Mouse (Mus musculus) CD4-positive naive resting alpha-beta T cell, adult 57 days (primary cell): Measurements from ENCODE around the gene Cadm4. TPM values are rescaled to one million over a fixed set of nuclear protein-coding genes. Genes with fewer than 3 reads are reported as not detected.

ENCODE experiments used
- total RNA-seq: library from RNA; stranded (reverse); gene quantifications from one replicate; pipeline ENCODE4 v1.2.4, GENCODE M21; 2023

Gene Cadm4
- total RNA-seq: 0.44 TPM

DNA sequence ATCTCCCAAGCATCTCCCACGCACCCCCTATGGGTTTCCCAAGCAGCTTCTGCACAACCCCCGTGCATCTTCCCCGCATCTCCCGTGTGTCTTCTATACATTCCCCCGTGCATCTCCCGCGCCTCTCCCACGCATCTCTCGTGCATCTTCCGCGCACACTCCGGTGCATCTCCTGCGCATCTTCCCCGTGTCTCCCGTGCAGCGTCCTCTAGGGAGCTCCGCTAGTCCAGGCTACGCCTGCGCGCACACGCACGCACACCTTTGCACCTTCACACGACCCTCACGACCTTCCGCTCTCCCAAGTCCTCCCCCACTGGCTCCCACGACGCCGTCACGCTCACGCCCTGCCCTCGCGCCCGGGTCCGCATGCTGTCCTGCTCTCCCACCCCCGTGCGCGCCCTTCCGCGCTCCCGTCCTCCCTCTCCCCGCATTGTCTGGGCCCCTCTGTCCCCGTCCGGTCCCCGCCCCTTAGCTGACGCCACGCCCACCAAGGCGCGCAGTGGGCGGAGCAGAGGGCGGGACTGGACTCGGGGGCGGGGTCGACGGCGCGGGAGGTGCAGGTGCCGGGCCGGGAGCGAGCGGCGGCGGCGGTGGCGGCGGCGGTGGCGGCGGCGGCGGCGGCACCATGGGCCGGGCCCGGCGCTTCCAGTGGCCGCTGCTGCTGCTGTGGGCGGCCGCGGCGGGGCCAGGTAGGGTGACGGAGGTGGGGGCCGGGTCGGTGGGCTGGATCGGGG, at the start of gene Cadm4:
Gene Cadm4 (plus strand): TSS at position 550 of the 734 bp plus-strand sequence.

DNA sequence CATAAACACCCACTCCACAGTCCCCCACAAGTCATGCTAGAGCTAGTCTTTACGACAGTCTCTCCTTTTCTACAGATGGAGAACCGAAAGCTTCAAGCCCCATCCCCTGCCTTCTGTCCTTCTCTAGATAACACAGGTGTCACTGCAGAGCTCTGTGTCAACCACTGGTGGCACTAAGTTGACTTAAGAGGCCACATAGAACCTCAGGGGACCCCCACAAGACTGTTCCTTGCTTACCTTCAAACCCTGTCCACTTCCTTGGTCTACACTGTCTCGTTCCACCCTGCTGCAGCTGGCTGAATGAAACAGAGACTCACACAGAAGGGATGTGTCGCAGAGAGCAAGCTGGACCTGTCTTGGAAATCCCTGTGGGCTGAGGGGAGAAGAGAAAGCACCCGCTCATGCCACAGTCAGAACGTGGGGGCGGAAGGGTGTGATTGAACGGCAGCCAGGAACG, 29.9 kb upstream of the Cadm4 start, which contains the start of gene Irgc1:
Gene Irgc1 (minus strand): TSS at position 443 of the 457 bp plus-strand sequence.

DNA sequence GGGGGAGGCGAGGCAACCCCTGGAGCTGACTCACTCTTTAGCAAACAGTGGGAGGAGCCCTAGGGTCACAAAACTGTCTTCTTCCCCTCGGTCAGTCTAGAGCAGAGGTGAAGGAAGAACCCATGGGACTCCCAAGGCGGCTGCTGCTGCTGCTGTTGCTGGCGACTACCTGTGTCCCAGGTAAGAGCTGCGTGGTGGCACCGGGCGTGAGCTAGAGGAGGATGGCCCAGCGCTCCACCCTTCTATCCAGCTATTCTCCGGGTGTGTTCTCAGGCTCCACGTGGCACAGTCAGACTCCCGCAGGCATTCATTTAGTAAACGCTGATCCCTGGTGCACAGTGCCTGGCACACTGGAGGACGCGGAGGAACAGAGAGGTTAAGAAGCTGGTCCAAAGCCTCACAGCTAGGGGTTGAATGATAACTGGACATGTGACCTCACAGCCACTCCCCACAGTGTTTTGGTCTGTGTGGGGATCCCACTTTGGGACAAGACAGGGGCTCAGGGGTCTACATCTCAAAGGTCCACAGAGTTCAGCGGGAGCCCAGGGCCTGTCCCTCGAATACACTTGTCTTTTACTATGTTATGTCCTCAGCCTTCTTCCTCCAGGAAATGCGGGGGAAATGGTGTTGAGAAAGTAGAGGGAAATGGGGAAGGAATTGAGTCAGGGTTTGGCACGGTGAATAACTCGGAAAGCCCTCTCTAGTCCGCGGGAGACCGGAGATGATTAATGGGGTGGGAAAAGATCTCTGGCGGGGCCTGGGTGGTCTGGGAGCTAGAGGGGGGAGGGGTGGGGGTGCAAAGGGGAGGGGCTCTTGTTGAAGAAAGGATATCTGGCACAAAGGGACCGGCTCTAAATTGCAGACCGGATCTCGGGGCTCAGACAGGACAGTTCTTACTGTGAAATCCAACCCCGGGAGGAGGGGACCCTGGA, 19.2 kb upstream of the Cadm4 start, which contains the start of gene Plaur:
Gene Plaur (plus strand): TSS at position 97 of the 932 bp plus-strand sequence.

DNA sequence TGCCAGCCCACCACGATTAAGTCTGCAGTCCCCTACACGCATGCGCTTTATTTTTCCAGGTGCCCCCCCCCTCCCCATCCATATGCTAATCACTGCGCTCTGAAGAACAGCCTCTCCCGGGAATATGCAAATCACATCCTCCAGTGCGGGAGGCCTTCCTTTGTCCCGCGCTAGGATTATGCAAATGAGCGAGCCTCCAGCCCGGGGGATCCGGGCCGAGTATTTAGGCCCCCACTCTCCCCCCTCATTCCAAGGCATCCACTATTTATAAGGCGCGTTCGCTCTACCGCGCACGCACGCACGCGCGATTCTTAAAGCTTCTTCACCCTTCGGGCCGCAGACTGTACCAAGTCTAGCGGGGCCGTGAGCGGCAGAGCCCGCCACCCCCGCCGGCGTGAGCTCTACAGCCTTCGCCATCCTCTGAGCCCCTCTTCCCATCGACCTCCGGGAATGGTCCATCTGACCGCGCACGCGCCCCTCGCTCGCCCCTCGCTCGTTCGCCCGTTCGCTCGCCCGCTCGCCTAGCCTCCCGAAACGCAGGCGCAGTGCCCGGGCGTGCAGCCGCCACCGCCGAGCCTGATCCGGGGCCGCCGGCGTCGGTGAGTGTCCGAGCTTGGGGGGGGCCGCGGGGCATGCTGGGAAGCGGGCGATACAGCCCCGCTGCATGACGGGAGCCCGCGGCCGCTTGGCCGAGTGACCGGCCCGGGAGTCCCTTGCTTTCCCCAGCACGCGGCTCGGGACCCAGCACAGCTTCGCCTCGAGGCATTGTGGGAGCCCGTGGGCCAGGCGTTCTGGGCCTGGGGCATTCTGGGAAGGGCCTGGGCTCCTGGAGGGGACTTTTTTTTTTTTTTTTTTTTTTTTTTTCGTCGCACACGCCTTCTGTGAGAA, 25.3 kb downstream of the Cadm4 start, which contains the start of gene Zfp428:
Gene Zfp428 (plus strand): TSS at position 169 of the 888 bp plus-strand sequence.

DNA sequence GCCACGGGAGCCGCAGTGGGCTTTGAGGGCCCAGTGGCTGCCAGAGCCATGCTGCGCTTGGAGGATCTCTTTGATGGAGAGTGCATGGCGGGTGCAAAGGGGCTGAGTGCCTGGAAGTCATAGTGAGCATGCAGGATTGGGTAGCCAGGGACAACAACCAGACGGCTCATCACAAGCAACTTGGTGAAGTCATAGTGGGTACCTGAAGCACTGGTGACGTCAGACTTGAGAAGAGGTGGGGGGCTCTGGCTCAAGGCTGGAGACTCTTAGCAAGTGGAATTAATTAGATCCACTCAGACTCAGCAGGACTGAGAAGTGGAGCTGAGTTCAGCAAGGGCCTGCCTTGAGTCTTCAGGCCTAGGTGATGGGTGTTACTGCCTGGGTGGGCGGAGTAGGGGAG, 30.5 kb downstream of the Cadm4 start, which contains the start of gene AC161166.1:
Gene AC161166.1 (minus strand): TSS at position 101 of the 400 bp plus-strand sequence.

DNA sequence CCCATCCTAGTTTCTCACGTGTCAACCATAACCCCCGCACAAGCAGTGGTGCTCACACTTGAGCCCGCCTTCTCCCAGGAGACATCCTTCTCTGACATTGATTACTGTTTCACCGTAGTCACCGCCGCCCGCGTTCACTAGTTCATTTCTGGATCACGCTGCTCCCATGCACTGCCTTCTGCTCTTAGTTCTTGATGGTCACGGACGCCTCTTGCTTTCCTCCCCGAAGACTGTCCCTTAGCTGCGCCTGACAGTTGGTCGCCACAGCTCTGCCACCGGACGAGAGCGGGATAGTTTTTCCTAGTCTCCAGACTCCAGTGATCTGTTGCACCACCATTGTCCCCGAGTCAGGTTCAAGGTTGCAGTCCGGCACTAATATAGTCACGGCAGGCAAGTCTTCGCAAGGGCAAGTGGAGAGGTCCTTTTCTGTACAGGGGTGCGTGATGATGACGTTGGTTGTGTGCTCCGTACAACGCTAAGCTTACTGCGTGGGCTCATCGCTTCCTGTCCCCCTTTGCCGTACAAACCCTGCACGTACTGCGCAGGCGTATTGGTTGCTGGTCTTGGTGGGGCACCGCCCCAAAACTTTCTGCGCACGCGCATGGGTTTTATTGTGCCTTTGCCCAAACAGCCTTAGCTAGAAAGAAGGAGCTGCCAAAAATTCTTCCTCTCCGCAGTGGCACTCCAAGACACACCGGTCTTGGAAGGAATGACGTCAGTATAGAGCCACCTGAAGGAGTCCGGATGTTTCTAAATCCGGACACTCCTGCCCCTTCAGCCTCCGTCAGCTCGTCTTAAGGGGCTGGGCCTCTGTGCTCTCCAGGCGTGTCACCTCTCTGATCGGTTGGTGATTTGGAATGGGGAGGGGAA, 48.5 kb downstream of the Cadm4 start, which contains the start of gene Irgq:
Gene Irgq (plus strand): TSS at position 628 of the 870 bp plus-strand sequence.

DNA sequence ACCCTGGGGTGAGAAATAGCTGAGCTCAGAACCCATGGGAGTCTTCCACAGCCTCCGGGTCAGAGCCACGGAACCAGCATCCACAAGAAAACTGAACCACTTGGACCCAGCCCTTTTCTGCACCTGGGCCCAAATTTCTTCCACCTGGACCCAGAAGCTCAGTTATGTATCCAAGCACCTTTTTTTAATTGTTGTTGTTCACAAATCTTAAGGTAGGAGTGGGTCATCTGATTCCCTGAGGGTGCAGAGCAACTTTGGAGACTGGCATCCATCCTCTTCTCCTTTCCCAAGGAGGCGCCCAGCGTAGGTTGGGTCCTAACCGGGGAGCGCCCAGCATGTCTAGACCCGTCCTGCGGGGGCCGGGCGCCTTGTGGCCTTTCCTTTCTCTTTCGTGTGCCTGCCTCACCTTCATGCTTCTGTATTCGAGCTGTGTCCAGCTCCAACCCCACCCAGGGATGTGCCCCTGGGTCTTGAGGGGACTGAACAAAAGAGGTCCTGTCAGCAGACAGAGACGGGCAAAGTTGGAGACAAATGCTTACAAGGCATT, 64.3 kb downstream of the Cadm4 start, which contains the start of the genes Pinlyp and Xrcc1:
Gene Pinlyp (minus strand): TSS at position 51 of the 547 bp plus-strand sequence.
Gene Xrcc1 (plus strand): TSS at position 222 of the 547 bp plus-strand sequence.

Other genes with a start within 250 kb of the Cadm4 start
- 2.3 TPM for gene Zfp109, start 244.5 kb upstream of the Cadm4 start, total RNA-seq
- not detected for gene Zfp108, start 227.2 kb upstream of the Cadm4 start, total RNA-seq
- 0.98 TPM for gene Zfp93, start 211.6 kb upstream of the Cadm4 start, total RNA-seq
- 11.3 TPM for gene Zfp61, start 180.8 kb upstream of the Cadm4 start, total RNA-seq
- gene Zfp94, start 165.4 kb upstream of the Cadm4 start, total RNA-seq: 5.2 TPM
- gene Tescl, start 148.1 kb upstream of the Cadm4 start, total RNA-seq: not detected
- not detected for gene Lypd5, start 132.8 kb upstream of the Cadm4 start, total RNA-seq
- gene Kcnn4, start 111.8 kb upstream of the Cadm4 start, total RNA-seq: 205 TPM
- 135 TPM for gene Smg9, start 82.4 kb upstream of the Cadm4 start, total RNA-seq
- 4.3 TPM for gene Irgc1, start 29.7 kb upstream of the Cadm4 start, total RNA-seq
- 204 TPM for gene Plaur, start 19.5 kb upstream of the Cadm4 start, total RNA-seq
- 1.4 TPM for gene Zfp428, start 25.0 kb downstream of the Cadm4 start, total RNA-seq
- not detected for gene AC161166.1, start 30.4 kb downstream of the Cadm4 start, total RNA-seq
- gene Irgq, start 48.7 kb downstream of the Cadm4 start, total RNA-seq: 12.2 TPM
- gene Pinlyp, start 64.1 kb downstream of the Cadm4 start, total RNA-seq: not detected
- gene Xrcc1, start 64.3 kb downstream of the Cadm4 start, total RNA-seq: 53.1 TPM
- gene Ethe1, start 105.5 kb downstream of the Cadm4 start, total RNA-seq: 6.9 TPM
- gene Zfp575, start 105.6 kb downstream of the Cadm4 start, total RNA-seq: not detected
- gene Phldb3, start 128.7 kb downstream of the Cadm4 start, total RNA-seq: 8.3 TPM
- gene Lypd3, start 154.5 kb downstream of the Cadm4 start, total RNA-seq: 0.35 TPM
- not detected for gene Tex101, start 194.7 kb downstream of the Cadm4 start, total RNA-seq
- gene BC049730, start 227.2 kb downstream of the Cadm4 start, total RNA-seq: not detected
- not detected for gene Gm4763, start 244.9 kb downstream of the Cadm4 start, total RNA-seq